Mouse (Mus musculus) stomach, embryonic 16.5 days (tissue): Measurements from ENCODE around the gene Mrpl47. TPM values are rescaled to one million over a fixed set of nuclear protein-coding genes. Genes with fewer than 3 reads are reported as not detected.

Source experiments
- ATAC-seq: fragments of 200-750 bp; cut with Nextera tagmentation; 2 replicates; pipeline ENCODE4 v1.8.0; 2017; ENCODE audit warnings: moderate number of reproducible peaks, moderate TSS enrichment; ENCODE audit not compliant: insufficient read depth, low FRiP score
- H3K27ac ChIP-seq: fragments of 300-500 bp; sonication (generic); 2 replicates; pipeline ENCODE4 v1.5.1; 2014; ENCODE audit warnings: low read length
- H3K27me3 ChIP-seq: fragments of 300-500 bp; sonication (generic); 2 replicates; pipeline ENCODE4 v1.6.1; 2014; ENCODE audit warnings: low read length, control low read depth, mixed read lengths; ENCODE audit not compliant: control insufficient read depth, insufficient read depth
- H3K36me3 ChIP-seq: fragments of 300-500 bp; sonication (generic); 2 replicates; pipeline ENCODE4 v1.6.1; 2014; ENCODE audit warnings: low read length; ENCODE audit not compliant: control insufficient read depth, insufficient read depth
- H3K4me1 ChIP-seq: fragments of 300-500 bp; sonication (generic); 2 replicates; pipeline ENCODE4 v1.6.1; 2014; ENCODE audit warnings: low read length, control low read depth, mixed read lengths; ENCODE audit not compliant: control insufficient read depth, insufficient read depth
- H3K4me2 ChIP-seq: fragments of 300-500 bp; sonication (generic); 2 replicates; pipeline ENCODE4 v1.6.1; 2014; ENCODE audit warnings: low read depth, low read length, mixed read lengths
- H3K4me3 ChIP-seq: fragments of 300-500 bp; sonication (generic); replicated peaks from 2 replicates; pipeline ENCODE4 v1.5.1; 2014; ENCODE audit warnings: mild to moderate bottlenecking, low read length
- H3K9ac ChIP-seq: fragments of 300-500 bp; sonication (generic); 2 replicates; pipeline ENCODE4 v1.6.1; 2014; ENCODE audit warnings: low read length
- H3K9me3 ChIP-seq: fragments of 300-500 bp; sonication (generic); replicated peaks from 2 replicates; pipeline ENCODE4 v1.6.1; 2016; ENCODE audit warnings: low read length, control low read depth; ENCODE audit not compliant: control insufficient read depth
- WGBS: fragments of 180-500 bp; shearing (Covaris S2); extraction: QIAGEN DNeasy Blood & Tissue Kit; methylation state at CpG from one replicate; pipeline ENCODE4 v1.1.7; 2014; 5-methylcytosine and 5-hydroxymethylcytosine counted together
- polyA plus RNA-seq: library from polyadenylated mRNA; unstranded; fragments of >200 nt; fragmentation: Nextera tagmentation; extraction: Ambion mirVana; gene quantifications from 2 replicates; pipeline ENCODE4 v1.2.1, GENCODE M21; 2015

Mrpl47 gene
- polyA plus RNA-seq, 1 experiment from 2014 or later, result 28.1 TPM

DNA sequence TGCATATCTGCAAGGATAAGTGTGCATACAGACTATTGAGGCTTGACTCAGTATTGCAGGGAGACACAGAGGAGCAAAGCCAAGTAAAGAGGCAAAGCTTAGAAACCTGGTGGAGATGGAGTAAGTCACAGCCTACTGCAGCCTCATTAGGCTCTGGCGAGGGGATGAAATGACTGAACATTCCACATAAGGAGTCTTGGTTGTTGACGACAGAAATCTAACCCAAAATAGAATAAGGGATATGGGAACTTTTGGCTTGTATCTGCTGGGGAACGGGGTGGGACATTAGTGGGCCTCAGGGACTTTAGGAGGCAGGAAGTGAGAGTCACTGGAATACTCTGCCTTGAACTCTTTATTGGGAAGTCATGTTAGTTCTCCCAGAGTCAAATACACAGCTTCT is 52.8 kb downstream of the Mrpl47 start:
- no peak for ATAC-seq
- 76% methylated on average over 3 of the region's 3 CpGs for WGBS
- no peaks in the 10 kb centered on the region for H3K36me3 ChIP-seq
- H3K4me2 ChIP-seq, result no peak overlapping the region
- no peak overlapping the region for H3K9ac ChIP-seq
- no peak overlapping the region for H3K27ac ChIP-seq
- H3K27me3 ChIP-seq, result no peaks in the 10 kb centered on the region
- no peaks in the 10 kb centered on the region for H3K4me1 ChIP-seq
- H3K4me3 ChIP-seq, result no peak overlapping the region
- no peaks in the 10 kb centered on the region for H3K9me3 ChIP-seq

DNA sequence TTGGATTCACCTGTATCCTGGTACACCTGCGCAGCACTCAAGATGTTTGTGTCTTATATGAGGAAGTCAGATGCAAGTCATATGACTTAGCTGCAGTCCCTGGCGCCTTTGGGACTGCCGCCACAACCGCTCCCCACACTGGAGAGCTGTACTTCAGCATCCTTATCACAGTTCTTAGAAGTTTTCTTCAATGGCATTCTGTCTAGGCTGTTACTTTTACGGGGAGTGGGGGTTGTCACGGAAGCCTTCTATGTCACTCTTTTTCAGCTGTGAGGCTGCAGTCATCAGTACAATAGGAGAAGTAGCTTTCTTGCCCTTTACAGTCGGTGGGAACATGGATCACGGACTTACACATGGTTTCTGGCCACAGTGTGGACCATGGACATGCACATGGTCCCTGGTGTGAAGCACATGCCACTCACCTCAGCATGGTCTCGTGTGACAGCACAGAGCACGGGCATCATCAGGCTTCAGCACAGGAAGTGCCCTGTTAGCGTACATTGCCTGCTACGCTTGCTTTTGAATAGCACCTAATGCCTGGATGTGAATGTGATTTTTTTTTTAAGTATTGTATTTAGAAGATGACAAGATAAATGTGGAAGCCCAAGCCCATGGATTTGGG is 54.4 kb downstream of the Mrpl47 start:
- no peaks in the 10 kb centered on the region for H3K36me3 ChIP-seq
- no peaks in the 10 kb centered on the region for H3K27me3 ChIP-seq
- no peaks in the 10 kb centered on the region for H3K4me1 ChIP-seq
- no peaks in the 10 kb centered on the region for H3K9me3 ChIP-seq
- WGBS, result 76% methylated on average over 11 of the region's 12 CpGs
- ATAC-seq, result no peak
- H3K27ac ChIP-seq, result no peak overlapping the region
- H3K4me3 ChIP-seq, result no peak overlapping the region
- H3K4me2 ChIP-seq, result no peak overlapping the region
- no peak overlapping the region for H3K9ac ChIP-seq

- no peak overlapping the region for H3K9ac ChIP-seq
- no peaks in the 10 kb centered on the region for H3K36me3 ChIP-seq
- no peaks in the 10 kb centered on the region for H3K9me3 ChIP-seq
- no peak overlapping the region for H3K4me3 ChIP-seq
- WGBS, result 69% methylated on average over 6 of the region's 6 CpGs
- H3K27ac ChIP-seq, result no peak overlapping the region
- no peak overlapping the region for H3K4me2 ChIP-seq
- ATAC-seq, result peak; percentile 33; the same call in 1 of the 2 replicates
- no peaks in the 10 kb centered on the region for H3K27me3 ChIP-seq
- no peaks in the 10 kb centered on the region for H3K4me1 ChIP-seq
These were observed 61.0 kb downstream of the Mrpl47 start for GRCm38 (mm10) chr3:32676393-32676792.

Other genes starting within 250 kb of the Mrpl47 start
- gene Kcnmb3, start 245.4 kb downstream of the Mrpl47 start, polyA plus RNA-seq, result 0.17 TPM in 1 of 2 replicates, not detected in the other
- 30.0 and 33.4 TPM in 2 replicates for gene Zfp639, start 227.3 kb downstream of the Mrpl47 start, polyA plus RNA-seq
- 28.4 and 32.8 TPM in 2 replicates for gene Mfn1, start 208.1 kb downstream of the Mrpl47 start, polyA plus RNA-seq
- 66.1 and 73.3 TPM in 2 replicates for gene Gnb4, start 121.0 kb downstream of the Mrpl47 start, polyA plus RNA-seq
- 120 TPM in 2 replicates for gene Actl6a, start 31.3 kb downstream of the Mrpl47 start, polyA plus RNA-seq
- 268 and 316 TPM in 2 replicates for gene Ndufb5, start 615 bp downstream of the Mrpl47 start, polyA plus RNA-seq
- gene Usp13, start 79.9 kb upstream of the Mrpl47 start, polyA plus RNA-seq, result 2.9 and 5.6 TPM in 2 replicates